Mouse (Mus musculus) cerebellum, adult 11-12 months (tissue): ENCODE results near the gene Gm38431.

Experiments
- DNase-seq: peaks from one replicate; pipeline ENCODE4 v3.0.0; 2022

The Gm38431 gene

GRCm38 (mm10) chr9:21091707-21092320 is at the start of gene Gm38431, which contains the start of gene Raver1:
Gene Gm38431 (minus strand): TSS chr9:21091997.
Gene Raver1 (minus strand): TSS chr9:21092008.
- peak; percentile 99 for DNase-seq

GRCm38 (mm10) chr9:21138386-21138785 is 46.6 kb upstream of the Gm38431 start:
- no peak for DNase-seq

GRCm38 (mm10) chr9:21137229-21137628 is 45.4 kb upstream of the Gm38431 start:
- no peak for DNase-seq

- DNase-seq = no peak
These were observed 44.6 kb upstream of the Gm38431 start for GRCm38 (mm10) chr9:21136401-21136800.

- no peak for DNase-seq
These were observed 44.2 kb upstream of the Gm38431 start for GRCm38 (mm10) chr9:21135941-21136381.

GRCm38 (mm10) chr9:21135329-21135890 is 43.6 kb upstream of the Gm38431 start:
- DNase-seq = no peak

DNA sequence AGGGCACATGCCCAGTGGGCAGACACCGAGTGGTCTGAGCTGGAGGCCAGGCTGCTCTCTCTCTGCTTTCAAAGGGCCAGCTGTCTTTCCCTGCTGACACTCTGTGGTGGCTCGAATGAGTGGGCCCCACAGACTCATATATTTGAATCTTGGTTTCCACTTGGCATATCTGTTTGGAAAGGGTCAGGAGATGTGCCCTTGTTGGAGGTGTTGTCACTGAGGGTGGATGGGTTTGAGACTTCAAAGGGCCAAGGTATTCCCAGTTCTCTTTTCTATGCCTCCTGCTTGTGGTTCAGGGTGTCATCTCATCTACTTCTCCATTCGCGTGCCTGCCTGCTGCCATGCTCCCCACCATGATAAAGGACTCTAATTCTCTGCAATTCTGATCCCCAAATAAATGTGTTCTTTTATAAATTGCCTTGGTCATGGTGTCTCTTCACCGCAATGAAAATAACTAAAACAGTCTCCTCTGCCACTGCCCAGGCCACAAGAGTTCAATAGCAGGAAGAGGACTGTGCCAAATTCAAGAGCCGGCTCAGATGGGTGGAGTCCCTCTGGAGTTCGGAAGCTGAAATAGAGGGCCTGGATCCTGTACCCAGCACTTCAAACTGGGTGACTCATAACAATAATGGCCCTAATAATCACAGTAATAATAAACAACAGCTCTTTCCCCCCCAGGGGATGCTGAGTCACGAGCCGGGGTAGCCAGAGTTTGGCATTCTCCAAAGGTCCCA is 43.0 kb upstream of the Gm38431 start:
- DNase-seq = no peak

- no peak for DNase-seq
These were observed 41.4 kb upstream of the Gm38431 start for GRCm38 (mm10) chr9:21133064-21133707.

DNA sequence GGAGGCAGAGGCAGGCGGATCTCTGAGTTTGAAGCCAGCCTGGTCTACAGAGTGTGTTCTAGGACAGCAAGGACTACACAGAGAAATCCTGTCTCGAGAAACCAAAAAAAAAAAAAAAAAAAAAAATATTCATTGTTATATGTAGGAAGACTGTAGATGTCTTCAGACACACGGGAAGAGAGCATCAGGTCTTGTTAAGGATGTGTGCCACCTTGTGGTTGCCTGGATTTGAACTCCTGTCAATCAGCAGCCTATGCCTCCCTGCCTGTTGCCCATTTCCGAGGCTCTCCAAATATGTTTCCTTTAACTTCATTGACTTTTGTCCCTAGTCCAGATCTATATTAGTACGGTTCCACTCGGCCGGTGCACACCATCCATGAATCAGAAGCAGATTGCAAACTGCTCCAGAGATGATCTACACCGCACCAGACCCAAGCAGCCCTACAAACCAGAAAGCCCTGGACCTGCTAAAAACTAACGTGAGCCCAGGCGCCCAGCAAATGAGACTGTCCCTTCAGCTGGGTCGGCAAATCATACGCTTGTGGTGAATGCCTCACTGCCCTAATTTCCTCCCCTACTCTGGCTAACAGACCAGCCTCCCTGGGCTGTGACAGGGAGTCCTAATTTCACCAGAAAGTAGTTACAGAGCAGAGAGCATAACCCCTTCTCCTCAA is 40.4 kb upstream of the Gm38431 start:
- DNase-seq = no peak

DNA sequence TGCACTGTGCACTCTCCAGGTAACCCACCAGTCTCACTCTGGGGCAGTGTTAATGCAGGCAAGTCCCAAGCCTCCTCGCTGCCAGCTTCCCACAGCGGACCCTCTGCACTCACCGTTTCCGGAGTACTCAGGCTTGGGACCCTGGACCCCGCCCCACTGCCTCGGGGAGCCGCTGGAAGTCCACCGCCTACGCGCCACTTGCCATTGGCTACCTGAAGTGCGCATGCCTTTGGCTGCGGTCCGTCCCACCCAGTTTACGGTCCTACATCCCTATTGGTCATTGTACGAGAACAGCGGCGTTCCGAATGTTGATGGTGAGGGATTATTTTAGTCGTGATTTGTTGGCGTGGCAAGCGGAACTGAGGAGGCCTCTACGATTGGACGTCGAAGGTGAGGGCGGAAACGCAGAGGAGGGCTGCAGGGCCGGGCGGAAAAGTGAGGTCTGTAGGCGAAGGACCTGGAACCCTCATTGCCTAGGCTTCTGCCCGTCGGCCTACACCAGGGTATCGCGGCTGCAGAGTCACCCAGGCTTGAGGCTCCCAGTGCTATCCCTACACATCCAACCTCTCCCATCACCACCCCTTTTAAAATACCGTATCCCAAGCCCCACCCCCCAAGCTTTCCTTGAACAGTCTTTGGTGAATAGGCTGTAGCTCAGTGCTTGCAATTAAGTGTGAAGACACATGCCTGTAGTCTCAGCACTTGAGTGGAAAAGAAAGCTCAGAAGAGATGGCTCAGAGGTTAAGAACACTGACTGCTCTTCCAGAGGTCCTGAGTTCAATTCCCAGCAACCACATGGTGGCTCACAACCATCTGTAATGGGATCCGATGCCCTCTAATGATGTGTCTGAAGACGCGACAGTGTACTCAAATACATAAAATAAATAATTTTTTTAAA is 39.5 kb upstream of the Gm38431 start, which contains the start of gene Tyk2:
Tyk2 (minus strand) TSS at position 185 of the 898 bp plus-strand sequence.
- peak; percentile 94 for DNase-seq

GRCm38 (mm10) chr9:21126259-21126627 is 34.4 kb upstream of the Gm38431 start:
- DNase-seq = no peak

DNA sequence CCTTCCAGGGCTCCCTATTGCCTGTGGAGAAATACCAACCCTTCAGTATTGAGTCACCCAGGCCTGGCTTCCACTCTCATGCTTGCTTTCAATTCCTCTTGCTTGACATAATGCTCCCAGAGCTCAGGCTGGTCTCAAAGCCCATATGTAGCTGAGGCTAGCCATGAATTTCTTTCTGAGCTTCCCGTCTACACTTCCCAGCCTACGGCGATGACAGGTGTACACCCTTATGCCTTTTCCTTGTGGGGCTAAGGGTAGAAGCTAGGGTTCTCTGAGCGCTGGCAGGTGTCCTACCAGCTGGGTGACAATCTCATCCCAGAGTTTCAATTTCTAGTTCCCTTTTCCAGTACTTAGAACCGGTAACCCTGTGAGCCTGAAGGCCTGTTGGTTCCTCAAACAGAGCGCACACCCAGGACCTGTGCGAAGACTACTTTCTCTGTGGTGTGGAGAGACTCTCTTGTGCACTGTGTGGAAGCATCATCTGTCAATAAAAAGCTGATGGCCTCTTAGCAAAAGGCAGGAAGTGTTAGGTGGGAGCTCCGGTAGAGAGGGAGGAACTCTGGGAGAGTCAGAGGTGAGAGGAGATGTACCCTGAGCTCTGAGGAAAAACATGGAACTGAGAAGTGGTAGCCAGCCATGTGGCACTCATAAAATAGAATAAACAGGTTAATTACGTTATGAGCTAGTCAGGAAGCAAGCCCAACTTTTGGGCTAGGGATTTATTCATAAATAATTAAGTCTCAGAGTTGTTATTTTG is 33.9 kb upstream of the Gm38431 start:
- DNase-seq = no peak

- DNase-seq = no peak
These were observed 33.0 kb upstream of the Gm38431 start for GRCm38 (mm10) chr9:21124837-21125236.

DNA sequence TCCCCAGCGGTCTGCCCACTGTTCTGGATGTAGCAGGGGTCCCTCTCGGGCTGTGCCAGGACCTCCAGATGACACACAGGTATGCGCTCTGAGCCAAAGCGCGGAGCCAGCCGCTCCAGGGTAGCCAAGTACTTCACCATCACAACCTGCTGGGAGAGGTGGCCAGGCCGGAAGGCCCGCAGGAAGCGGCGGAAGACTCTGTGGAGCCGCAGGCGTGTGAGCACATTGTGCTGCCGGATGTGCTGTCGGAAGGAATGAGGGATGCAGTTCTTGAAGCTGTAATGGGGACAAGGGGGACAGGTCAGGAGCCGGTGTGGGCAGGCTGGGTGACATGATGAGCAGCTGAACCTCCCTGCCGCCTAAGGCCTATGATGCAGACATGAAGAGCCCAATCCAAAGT is 29.7 kb upstream of the Gm38431 start:
- no peak for DNase-seq

- DNase-seq = no peak
These were observed 25.3 kb upstream of the Gm38431 start for GRCm38 (mm10) chr9:21117073-21117472.

DNA sequence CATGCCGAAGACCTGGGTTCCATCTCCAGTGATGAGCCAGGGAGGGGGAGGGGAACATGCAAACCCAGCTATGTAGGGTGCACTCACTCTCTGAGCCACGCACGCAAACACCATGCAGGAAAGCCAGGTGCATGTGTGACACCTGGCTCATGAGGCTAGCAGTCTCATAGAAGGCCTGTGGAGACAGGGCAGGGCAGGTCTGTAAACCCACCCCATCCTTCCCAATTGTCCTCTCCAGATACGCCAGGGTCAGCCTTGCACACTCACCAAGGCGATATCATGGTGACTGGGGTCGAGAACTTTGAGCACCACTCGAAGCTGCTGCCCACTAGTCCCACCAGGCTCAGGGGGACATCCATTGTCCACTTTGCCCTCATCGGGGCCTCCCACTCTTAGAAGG is 23.3 kb upstream of the Gm38431 start:
- no peak for DNase-seq

DNA sequence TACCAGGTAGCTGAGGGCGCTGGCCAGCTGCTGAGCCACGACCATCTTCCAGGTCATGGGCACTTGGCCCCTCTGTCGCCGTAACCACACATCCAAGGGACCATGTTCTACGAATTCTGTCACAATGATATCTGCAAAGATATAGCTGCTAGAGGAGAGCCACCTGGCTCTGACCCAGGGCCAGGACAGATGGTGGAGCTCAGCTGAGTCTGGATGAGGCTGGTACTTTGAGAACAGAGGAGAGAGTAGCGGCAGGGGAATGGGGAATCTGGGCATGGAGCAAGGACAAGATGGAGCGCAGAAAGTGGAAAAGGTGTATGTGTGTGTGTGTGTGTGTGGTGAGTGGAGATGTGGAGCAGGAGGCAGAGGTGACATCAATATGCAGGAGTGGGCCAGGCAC is 22.4 kb upstream of the Gm38431 start:
- DNase-seq = no peak

DNA sequence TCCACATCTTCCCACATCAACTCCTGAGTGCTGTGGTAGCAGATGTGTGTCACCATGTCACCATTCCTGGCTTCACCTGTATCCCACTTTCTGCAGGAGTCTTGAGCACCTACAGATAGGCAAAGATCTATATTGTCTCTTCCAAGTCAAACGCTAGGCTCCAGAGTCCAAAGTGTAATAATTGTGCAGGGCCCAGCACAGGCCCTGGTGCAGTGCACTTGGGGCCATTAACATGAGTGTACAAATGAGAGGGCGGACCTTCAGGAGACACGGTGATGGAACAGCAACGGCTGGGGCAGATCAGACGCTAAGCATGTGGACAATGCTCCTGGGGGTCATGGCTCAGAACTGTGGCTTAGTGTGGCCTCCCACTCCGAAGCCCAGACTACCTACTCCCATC is 22.0 kb upstream of the Gm38431 start:
- DNase-seq = no peak

DNA sequence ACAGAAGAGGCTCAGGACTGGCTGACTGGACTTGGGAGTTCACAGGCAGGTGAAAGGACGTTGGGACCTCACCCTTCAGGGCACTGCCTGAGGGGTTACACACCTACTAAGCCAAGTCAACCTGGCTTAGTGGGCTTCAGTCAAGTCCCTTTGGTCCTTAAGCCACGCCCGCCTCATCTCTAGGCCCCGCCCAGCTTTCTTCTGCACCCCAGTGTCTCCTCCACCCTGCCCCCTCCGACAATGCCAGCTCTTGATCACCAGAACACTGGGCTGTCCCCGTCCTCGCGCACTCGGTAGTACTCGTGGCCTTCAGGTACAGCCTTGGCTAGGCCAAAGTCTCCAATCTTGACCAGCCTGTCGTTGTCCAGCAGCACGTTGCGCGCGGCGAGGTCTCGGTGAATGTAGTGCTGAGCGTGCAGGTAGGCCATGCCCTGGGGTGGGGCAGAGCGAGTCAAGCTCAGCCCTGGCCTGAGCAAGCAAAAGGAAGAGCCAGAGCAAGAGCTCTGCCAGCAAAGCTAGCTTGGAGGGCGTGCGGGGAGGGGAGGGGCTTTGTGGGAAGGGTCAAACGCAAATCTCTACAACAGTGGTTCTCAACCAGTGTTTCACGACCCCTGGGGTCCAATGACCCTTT is 15.9 kb upstream of the Gm38431 start:
- no peak for DNase-seq

DNA sequence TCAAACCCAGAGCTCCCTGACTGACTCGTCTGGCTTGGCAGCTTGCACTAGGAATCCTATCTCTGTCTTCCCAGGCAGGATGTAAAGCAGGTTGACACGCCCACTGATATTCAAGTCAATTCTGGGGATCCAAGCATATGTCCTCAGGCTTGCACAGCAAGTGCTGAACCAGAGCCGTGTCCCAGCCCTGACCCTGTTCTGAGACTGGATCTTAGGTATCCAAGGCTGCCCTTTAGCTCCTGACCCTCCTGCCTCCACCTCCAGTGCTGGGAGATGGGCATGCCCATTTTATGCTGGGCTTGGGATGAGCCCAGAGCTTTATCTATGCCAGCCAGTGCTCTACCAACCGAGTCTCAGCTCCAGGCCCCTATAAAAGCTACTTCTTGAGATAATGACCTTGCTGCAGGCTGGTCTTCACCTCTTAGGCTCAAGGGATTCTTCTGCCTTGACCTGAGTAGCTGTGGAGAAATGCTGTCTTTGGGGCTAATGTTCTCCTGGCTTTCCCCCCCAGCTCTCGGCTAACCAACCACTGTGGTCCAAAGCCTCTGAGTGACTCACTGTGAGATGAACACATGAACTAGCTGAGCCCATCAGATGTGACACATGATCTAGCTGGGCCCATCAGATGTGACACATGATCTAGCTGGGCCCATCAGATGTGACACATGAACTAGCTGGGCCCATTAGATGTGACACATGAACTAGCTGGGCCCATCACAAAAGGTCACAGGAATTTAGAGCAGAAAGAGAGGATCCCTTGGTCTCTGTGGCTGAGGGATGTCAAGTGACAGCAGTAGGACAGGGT is 14.2 kb upstream of the Gm38431 start:
- DNase-seq = no peak
